Mouse (Mus musculus): ENCODE measurements around the gene Il17d.

- TF ChIP-seq CTCF (IDR thresholded peaks at IDR 0.05; ENCODE audit: control insufficient read depth, insufficient read depth, insufficient read length) (no peak), CEBPB (IDR thresholded peaks at IDR 0.05; ENCODE audit: low read depth) (no peak), USF1 (IDR thresholded peaks at IDR 0.05; ENCODE audit: low read depth) (no peak), MYOD1 (IDR thresholded peaks at IDR 0.05; ENCODE audit: control insufficient read depth, insufficient read length, low read depth) (no peak), MAX (IDR thresholded peaks at IDR 0.05) (no peak), MYOG (IDR thresholded peaks at IDR 0.05; ENCODE audit: control insufficient read depth, extremely low read depth, insufficient read length) (no peak)
These were observed 7.6 kb upstream of the Il17d start for GRCm38 (mm10) chr14:57517001-57517400.
